Mouse (Mus musculus): Measurements from ENCODE around the gene Gm12248. TPM values are rescaled to one million over a fixed set of nuclear protein-coding genes. Genes with fewer than 3 reads are reported as not detected.
A peak's percentile ranks its signal among the peaks of the same experiment; 100 is the strongest.
"Not testable (repeated sequence)": the region's sequence is repeated elsewhere in the genome, so short reads cannot be mapped to it uniquely, and the experiment has no call there.

Gm12248 gene
- polyA plus RNA-seq, 1 experiment from 2014 or later: not detected

DNA sequence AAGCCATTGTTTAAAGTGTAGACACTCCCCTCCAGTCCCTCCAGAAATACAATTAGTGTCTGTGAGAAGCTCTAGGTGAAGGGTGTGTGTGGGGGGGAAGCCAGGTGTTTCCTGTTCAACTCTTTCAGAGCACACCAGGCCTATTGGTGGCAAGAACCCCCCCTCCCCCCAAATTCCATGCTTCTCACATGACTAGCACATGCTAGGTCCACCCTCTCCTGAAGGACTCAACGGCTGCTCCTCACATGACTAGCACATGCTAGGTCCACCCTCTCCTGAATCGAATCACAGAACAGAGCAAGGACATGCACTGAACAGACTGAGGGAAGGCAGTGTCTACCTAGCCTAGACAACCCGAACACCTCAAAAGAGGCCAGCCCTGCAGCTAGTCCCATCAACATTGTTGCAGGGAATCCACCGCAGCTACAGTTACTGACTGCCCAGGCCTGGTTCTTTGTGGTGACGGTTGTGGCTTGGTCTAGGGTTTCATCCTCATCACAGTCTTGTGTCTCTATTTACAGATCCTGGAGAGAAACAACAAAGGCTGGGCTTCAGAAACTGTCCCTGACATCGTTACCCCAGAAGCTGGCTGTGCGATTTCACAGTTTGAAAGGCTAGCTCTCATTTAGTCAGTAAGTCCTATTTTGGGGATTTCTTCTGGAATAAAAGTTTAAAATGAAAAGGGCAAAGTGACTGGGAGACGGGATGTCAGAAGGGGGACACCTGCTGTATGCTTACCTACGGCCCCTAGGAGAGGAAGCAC lies 9.8 kb upstream of the Gm12248 start:
- Histone ChIP-seq H3K4me2 (peak overlapping the region; percentile 86), H3K9ac (peak overlapping the region; percentile 47; the same call in 1 of the 2 replicates), H3K27me3 (replicated peaks) (no peaks in the 10 kb centered on the region; the same call in 1 of the 2 replicates), H3K9me3 (replicated peaks) (no peaks in the 10 kb centered on the region), H3K36me3 (no peaks in the 10 kb centered on the region), H3K27ac (ENCODE audit: poor library complexity, severe bottlenecking) (no peak overlapping the region), H3K4me3 (peak overlapping the region; percentile 89; the same call in 1 of the 2 replicates), H3K4me1 (replicated peaks) (peaks cover 15% of the 10 kb centered on the region)
- no peak for ATAC-seq (ENCODE audit: insufficient number of reproducible peaks, low FRiP score)
- 85% methylated on average over 9 of the region's 9 CpGs for WGBS

- Histone ChIP-seq H3K27me3 (replicated peaks) (no peaks in the 10 kb centered on the region; the same call in 1 of the 2 replicates), H3K36me3 (no peaks in the 10 kb centered on the region), H3K27ac (ENCODE audit: poor library complexity, severe bottlenecking) (no peak overlapping the region), H3K4me2 (no peak overlapping the region), H3K9ac (no peak overlapping the region), H3K4me3 (no peak overlapping the region), H3K4me1 (replicated peaks) (peaks cover 18% of the 10 kb centered on the region), H3K9me3 (replicated peaks) (no peaks in the 10 kb centered on the region)
- WGBS: 88% methylated on average over 3 of the region's 3 CpGs
- no peak for ATAC-seq (ENCODE audit: insufficient number of reproducible peaks, low FRiP score)
Measured at GRCm38 (mm10) chr11:58102146-58102545, 9.2 kb upstream of the Gm12248 start.

- Histone ChIP-seq H3K9me3 (replicated peaks) (no peaks in the 10 kb centered on the region), H3K4me2 (no peak overlapping the region), H3K4me1 (replicated peaks) (peaks cover 17% of the 10 kb centered on the region), H3K27me3 (replicated peaks) (no peaks in the 10 kb centered on the region; the same call in none of the 2 replicates), H3K9ac (no peak overlapping the region), H3K4me3 (no peak overlapping the region), H3K27ac (ENCODE audit: poor library complexity, severe bottlenecking) (no peak overlapping the region), H3K36me3 (no peaks in the 10 kb centered on the region)
- no peak for ATAC-seq (ENCODE audit: insufficient number of reproducible peaks, low FRiP score)
- WGBS: 78% methylated on average over 4 of the region's 4 CpGs
Measured at GRCm38 (mm10) chr11:58101194-58101720, 8.3 kb upstream of the Gm12248 start.

- H3K4me3 ChIP-seq: no peak overlapping the region
- no peaks in the 10 kb centered on the region for H3K9me3 ChIP-seq (replicated peaks)
- H3K27ac ChIP-seq (ENCODE audit: poor library complexity, severe bottlenecking): no peak overlapping the region
- no peak for ATAC-seq (ENCODE audit: insufficient number of reproducible peaks, low FRiP score)
- WGBS: 83% methylated on average over 2 of the region's 2 CpGs
- no peak overlapping the region for H3K4me2 ChIP-seq
- H3K4me1 ChIP-seq (replicated peaks): peaks cover 12% of the 10 kb centered on the region
- no peaks in the 10 kb centered on the region for H3K36me3 ChIP-seq
- no peak overlapping the region for H3K9ac ChIP-seq
- H3K27me3 ChIP-seq (replicated peaks): no peaks in the 10 kb centered on the region; the same call in none of the 2 replicates
Measured at GRCm38 (mm10) chr11:58100006-58100405, 7.1 kb upstream of the Gm12248 start.

DNA sequence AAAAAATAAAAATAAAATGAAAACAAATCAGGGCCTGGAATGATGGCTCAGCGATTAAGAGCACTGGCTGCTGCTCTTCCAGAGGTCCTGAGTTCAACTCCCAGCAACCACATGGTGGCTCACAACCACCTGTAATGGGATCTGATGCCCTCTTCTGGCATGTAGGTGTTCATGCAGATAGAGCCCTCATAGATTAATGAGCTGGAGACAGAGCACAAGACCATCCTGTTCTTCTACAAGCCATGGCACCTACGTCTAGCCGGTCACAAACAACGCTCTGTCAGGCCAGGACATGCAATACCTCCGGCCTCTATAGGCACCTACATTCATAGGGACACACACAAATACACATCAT lies 5.4 kb upstream of the Gm12248 start:
- not testable (repeated sequence) for H3K36me3 ChIP-seq; ATAC-seq (ENCODE audit: insufficient number of reproducible peaks, low FRiP score); H3K27me3 ChIP-seq (replicated peaks); H3K4me1 ChIP-seq (replicated peaks); H3K27ac ChIP-seq (ENCODE audit: poor library complexity, severe bottlenecking); H3K9me3 ChIP-seq (replicated peaks); H3K9ac ChIP-seq
- WGBS: 59% methylated on average over 5 of the region's 5 CpGs
- H3K4me2 ChIP-seq: peak overlapping the region; percentile 95
- peak overlapping the region; percentile 55 for H3K4me3 ChIP-seq

DNA sequence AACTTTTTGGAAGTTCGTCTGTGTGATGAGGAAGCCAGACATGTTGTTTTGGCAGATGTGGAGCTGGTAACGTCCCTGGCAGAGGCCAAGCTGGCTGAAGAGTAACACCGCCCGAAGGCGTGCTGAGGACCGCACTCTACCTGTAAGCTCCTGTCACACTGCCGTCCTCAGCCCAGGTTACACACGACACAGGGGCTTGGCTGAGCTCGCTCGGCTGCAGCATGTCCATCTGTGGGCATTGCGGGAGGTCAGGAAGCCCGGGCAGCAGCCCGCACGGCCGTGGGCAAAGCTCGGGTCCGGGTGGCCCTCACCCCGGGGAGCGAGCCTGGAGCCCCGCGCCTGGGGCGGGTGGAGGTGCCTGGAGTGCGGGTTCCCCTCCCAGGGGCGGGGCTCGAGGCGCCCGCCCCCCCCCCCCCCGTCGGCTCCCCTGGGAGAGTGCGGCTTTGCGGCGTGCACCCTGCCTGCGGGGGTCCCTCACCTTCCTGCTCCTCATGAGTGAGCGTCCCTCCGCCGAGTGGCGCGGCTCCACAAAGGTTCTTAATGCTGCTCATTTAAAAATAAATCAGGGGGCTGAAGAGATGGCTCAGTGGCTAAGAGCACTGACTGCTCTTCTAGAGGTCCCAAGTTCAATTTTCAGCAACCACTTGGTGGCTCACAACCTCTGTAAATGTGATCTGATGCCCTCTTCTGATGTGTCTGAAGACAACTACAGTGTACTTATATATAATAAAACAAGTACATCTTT lies 4.9 kb upstream of the Gm12248 start:
- 1% methylated on average over 28 of the region's 38 CpGs for WGBS
- Histone ChIP-seq H3K27me3 (replicated peaks) (no peaks in the 10 kb centered on the region; the same call in none of the 2 replicates), H3K4me2 (peak overlapping the region; percentile 95), H3K9me3 (replicated peaks) (no peaks in the 10 kb centered on the region), H3K4me3 (peak overlapping the region; percentile 55), H3K27ac (ENCODE audit: poor library complexity, severe bottlenecking) (no peak overlapping the region), H3K9ac (peak overlapping the region; percentile 71), H3K36me3 (no peaks in the 10 kb centered on the region), H3K4me1 (replicated peaks) (peaks cover 9% of the 10 kb centered on the region; the same call in 1 of the 2 replicates)
- ATAC-seq (ENCODE audit: insufficient number of reproducible peaks, low FRiP score): peak; percentile 63

- WGBS: 44% methylated on average over 20 of the region's 20 CpGs
- Histone ChIP-seq H3K27ac (ENCODE audit: poor library complexity, severe bottlenecking) (no peak overlapping the region), H3K9ac (no peak overlapping the region), H3K36me3 (no peaks in the 10 kb centered on the region), H3K4me1 (replicated peaks) (peaks cover 12% of the 10 kb centered on the region; the same call in 1 of the 2 replicates), H3K9me3 (replicated peaks) (no peaks in the 10 kb centered on the region), H3K4me2 (peak overlapping the region; percentile 95), H3K27me3 (replicated peaks) (no peaks in the 10 kb centered on the region; the same call in none of the 2 replicates), H3K4me3 (peak overlapping the region; percentile 55)
- no peak for ATAC-seq (ENCODE audit: insufficient number of reproducible peaks, low FRiP score)
Measured at GRCm38 (mm10) chr11:58096821-58097620, 4.1 kb upstream of the Gm12248 start.

DNA sequence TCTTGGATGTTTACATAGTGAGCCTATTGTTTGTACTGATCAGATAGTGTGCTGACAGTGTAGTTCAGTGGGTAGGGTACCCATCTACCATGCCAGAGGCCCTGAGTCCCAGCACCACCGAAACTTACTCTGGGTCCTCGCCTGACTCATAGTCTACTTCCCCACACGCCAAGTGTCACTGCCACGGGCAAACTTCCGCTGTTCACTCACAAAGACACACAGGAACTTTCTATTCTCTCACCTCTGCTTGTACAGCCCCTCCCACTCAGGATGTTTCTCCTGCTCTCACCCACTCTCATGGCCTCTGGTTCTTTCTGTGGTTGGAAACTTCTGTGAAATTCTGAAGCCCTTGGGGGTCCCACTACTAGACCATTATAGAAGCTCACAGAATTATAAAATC lies 3.2 kb upstream of the Gm12248 start:
- no peak overlapping the region for H3K4me3 ChIP-seq
- H3K27me3 ChIP-seq (replicated peaks): no peaks in the 10 kb centered on the region; the same call in none of the 2 replicates
- no peak overlapping the region for H3K4me2 ChIP-seq
- peaks cover 12% of the 10 kb centered on the region; the same call in 1 of the 2 replicates for H3K4me1 ChIP-seq (replicated peaks)
- WGBS: 75% methylated on average over 5 of the region's 5 CpGs
- H3K9ac ChIP-seq: no peak overlapping the region
- ATAC-seq (ENCODE audit: insufficient number of reproducible peaks, low FRiP score): no peak
- no peaks in the 10 kb centered on the region for H3K9me3 ChIP-seq (replicated peaks)
- no peak overlapping the region for H3K27ac ChIP-seq (ENCODE audit: poor library complexity, severe bottlenecking)
- H3K36me3 ChIP-seq: no peaks in the 10 kb centered on the region

- ATAC-seq (ENCODE audit: insufficient number of reproducible peaks, low FRiP score): no peak
- Histone ChIP-seq H3K9me3 (replicated peaks) (no peaks in the 10 kb centered on the region), H3K27ac (ENCODE audit: poor library complexity, severe bottlenecking) (no peak overlapping the region), H3K4me2 (no peak overlapping the region), H3K4me3 (no peak overlapping the region), H3K27me3 (replicated peaks) (no peaks in the 10 kb centered on the region; the same call in none of the 2 replicates), H3K4me1 (replicated peaks) (peaks cover 12% of the 10 kb centered on the region; the same call in 1 of the 2 replicates), H3K36me3 (no peaks in the 10 kb centered on the region), H3K9ac (no peak overlapping the region)
- 87% methylated on average over 1 of the region's 1 CpGs for WGBS
Measured at GRCm38 (mm10) chr11:58095561-58095960, 2.6 kb upstream of the Gm12248 start.

- ATAC-seq (ENCODE audit: insufficient number of reproducible peaks, low FRiP score): no peak
- WGBS: 68% methylated on average over 4 of the region's 4 CpGs
- H3K4me1 ChIP-seq (replicated peaks): peaks cover 12% of the 10 kb centered on the region; the same call in 1 of the 2 replicates
- H3K4me2 ChIP-seq: no peak overlapping the region
- no peak overlapping the region for H3K27ac ChIP-seq (ENCODE audit: poor library complexity, severe bottlenecking)
- no peak overlapping the region for H3K4me3 ChIP-seq
- H3K27me3 ChIP-seq (replicated peaks): no peaks in the 10 kb centered on the region; the same call in none of the 2 replicates
- H3K9ac ChIP-seq: no peak overlapping the region
- H3K9me3 ChIP-seq (replicated peaks): no peaks in the 10 kb centered on the region
- H3K36me3 ChIP-seq: no peaks in the 10 kb centered on the region
Measured at GRCm38 (mm10) chr11:58094766-58095165, 1.8 kb upstream of the Gm12248 start.
